Mouse (Mus musculus): ENCODE data around the gene Lat. TPM values are rescaled to one million over a fixed set of nuclear protein-coding genes. Genes with fewer than 3 reads are reported as not detected.
A peak's percentile ranks its signal among the peaks of the same experiment; 100 is the strongest.
"Not testable (repeated sequence)": the region's sequence is repeated elsewhere in the genome, so short reads cannot be mapped to it uniquely, and the experiment has no call there.

Lat gene
- 2.5 and 3.2 TPM in 2 replicates for polyA plus RNA-seq (2012; ENCODE audit: insufficient read depth, insufficient read length, missing spikeins)

DNA sequence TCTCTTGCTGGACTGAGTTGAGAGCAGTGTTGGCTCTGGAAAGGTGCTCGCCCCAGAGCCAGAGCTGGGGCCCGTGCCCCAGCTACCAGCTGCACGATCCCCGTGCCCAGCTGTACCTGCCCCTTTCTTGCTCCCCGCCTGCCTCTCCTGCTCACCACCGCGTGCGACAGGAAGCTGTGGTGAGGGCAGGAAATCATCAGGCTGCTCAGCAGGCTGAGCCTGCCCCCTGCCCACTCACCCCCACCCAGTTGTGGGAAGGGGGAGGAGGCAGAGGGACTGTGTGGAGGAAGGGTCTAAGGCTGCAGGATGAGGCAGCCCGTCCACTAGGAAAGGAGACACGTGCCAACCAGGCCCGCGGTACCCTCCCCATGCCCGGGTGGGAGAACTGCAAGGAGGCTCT is at the start of gene Lat:
Gene Lat (minus strand): TSS at position 178 of the 400 bp plus-strand sequence.
- TF ChIP-seq POLR2A (IDR thresholded peaks at IDR 0.05; ENCODE audit: borderline replicate concordance, low read depth, low read length) (no peak), CTCF (IDR thresholded peaks at IDR 0.05; ENCODE audit: low read depth, low read length) (no peak)
- H3K4me3 ChIP-seq (ENCODE audit: insufficient read depth, low read length), result no peak within 1 kb of the TSS
- no peak within 1 kb of the TSS for H3K27ac ChIP-seq (ENCODE audit: insufficient read depth, low read depth, low read length)
- peaks cover 2% of the 10 kb centered on the region for H3K4me1 ChIP-seq (ENCODE audit: control insufficient read depth, insufficient read depth, low read length)

DNA sequence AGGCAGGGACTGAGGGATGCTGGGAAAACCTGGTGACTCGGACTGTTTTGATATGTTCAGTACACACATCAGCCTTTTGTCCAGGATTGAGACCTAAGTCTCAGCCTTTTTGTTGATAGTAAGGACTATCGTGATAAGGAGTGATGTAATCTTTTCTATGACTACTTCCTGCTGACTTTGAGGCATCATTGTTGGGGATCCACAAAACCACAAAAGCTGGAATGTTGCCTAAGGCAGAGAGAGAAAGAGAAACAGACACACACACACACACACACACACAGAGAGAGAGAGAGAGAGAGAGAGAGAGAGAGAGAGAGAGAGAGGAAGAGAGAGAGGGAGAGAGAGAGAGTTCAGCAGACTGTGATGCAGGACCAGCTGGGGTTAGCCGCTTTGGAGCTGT is 49.1 kb upstream of the Lat start:
- TF ChIP-seq CTCF (IDR thresholded peaks at IDR 0.05; ENCODE audit: low read depth, low read length) (no peak), POLR2A (IDR thresholded peaks at IDR 0.05; ENCODE audit: borderline replicate concordance, low read depth, low read length) (no peak)
- Histone ChIP-seq H3K27ac (ENCODE audit: insufficient read depth, low read depth, low read length) (no peak overlapping the region), H3K4me3 (ENCODE audit: insufficient read depth, low read length) (no peak overlapping the region), H3K4me1 (ENCODE audit: control insufficient read depth, insufficient read depth, low read length) (peaks cover 3% of the 10 kb centered on the region; the same call in 1 of the 2 replicates)

DNA sequence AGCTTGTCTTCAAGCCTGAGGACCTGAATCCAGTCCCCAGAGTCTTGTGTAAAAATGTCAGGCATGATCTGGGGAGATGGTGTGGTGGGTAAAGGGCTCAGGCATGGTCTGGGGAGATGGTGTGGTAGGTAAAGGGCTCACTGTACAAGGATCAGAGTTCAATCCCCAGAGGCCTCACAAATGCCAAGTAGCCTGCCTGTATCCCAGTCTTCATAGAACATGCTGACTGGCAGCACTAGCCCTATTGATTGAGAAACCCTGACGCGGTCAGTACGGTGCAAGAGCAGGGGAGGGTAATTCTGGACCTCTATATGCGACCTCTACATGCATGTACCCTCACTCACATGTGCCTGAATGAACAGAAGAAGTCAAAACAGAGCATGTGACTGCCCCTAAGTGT is 48.2 kb upstream of the Lat start:
- Histone ChIP-seq H3K4me1 (ENCODE audit: control insufficient read depth, insufficient read depth, low read length) (peaks cover 3% of the 10 kb centered on the region; the same call in 1 of the 2 replicates), H3K27ac (ENCODE audit: insufficient read depth, low read depth, low read length) (no peak overlapping the region), H3K4me3 (ENCODE audit: insufficient read depth, low read length) (no peak overlapping the region)
- no peak for TF ChIP-seq POLR2A (IDR thresholded peaks at IDR 0.05; ENCODE audit: borderline replicate concordance, low read depth, low read length)
- no peak for TF ChIP-seq CTCF (IDR thresholded peaks at IDR 0.05; ENCODE audit: low read depth, low read length)

DNA sequence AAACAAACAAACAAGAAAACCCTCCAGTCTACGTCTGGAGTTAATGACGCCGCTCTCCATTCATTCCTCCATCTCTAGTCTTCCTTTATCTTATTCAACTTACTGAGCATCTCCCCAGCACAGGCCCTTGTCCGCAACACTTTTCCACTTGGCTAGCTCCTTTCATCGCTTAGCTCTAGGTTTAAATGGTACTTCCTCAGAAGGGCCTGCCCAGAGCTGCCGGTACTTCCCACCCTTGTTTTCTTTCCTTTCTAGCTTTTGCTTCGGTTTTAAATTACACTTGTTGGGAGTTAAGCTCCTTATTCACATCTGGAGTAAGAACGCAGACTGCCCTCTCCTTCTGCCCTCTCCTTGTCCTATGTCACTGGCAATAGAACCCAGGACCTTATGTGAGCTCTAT is 47.7 kb upstream of the Lat start:
- Histone ChIP-seq H3K4me1 (ENCODE audit: control insufficient read depth, insufficient read depth, low read length) (peaks cover 3% of the 10 kb centered on the region; the same call in 1 of the 2 replicates), H3K4me3 (ENCODE audit: insufficient read depth, low read length) (no peak overlapping the region), H3K27ac (ENCODE audit: insufficient read depth, low read depth, low read length) (no peak overlapping the region)
- no peak for TF ChIP-seq POLR2A (IDR thresholded peaks at IDR 0.05; ENCODE audit: borderline replicate concordance, low read depth, low read length)
- TF ChIP-seq CTCF (IDR thresholded peaks at IDR 0.05; ENCODE audit: low read depth, low read length), result no peak

DNA sequence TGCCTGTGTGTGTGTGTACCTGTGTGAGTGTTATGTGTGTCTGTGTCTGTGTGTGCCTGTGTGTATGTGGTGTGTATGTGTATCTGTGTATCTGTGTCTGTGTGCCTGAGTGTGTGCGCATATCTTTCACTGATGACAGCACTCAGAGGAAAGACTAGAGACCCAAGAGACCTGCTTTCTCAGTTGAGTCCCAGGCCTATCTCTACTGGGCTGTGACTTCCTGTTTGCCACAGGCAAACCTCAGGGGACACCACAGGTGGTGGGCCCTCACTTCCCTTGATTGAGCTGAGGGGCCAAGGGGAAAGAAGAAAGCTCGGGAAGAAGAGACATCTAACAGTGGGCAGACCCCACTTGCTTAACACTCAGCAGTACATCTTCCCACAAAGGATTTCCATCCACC is 47.2 kb upstream of the Lat start:
- no peak overlapping the region for H3K4me3 ChIP-seq (ENCODE audit: insufficient read depth, low read length)
- no peak overlapping the region for H3K27ac ChIP-seq (ENCODE audit: insufficient read depth, low read depth, low read length)
- no peak for TF ChIP-seq POLR2A (IDR thresholded peaks at IDR 0.05; ENCODE audit: borderline replicate concordance, low read depth, low read length)
- no peak for TF ChIP-seq CTCF (IDR thresholded peaks at IDR 0.05; ENCODE audit: low read depth, low read length)
- H3K4me1 ChIP-seq (ENCODE audit: control insufficient read depth, insufficient read depth, low read length), result peaks cover 3% of the 10 kb centered on the region; the same call in 1 of the 2 replicates

DNA sequence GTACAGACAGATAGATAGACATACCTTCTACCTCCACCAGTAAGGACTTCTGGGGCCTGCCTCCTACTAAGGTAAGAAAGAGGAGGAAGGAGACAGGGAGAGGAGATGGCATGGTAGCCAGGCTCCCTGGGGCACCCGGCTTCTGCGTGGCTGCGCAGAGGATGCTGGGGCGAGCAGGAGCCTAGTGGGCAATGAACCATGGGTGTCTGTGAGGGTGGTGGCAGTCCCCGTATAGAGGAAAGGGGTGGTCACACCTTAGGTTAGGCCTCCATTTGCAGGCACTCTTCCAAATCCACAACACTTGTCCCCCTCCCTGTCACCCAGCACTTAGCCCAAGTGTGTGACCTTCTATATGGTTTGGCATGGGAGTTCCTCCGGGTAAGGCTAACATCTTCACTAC is 45.4 kb upstream of the Lat start, which contains the start of gene Cd19:
Gene Cd19 (minus strand): TSS at position 165 of the 400 bp plus-strand sequence.
- Histone ChIP-seq H3K4me1 (ENCODE audit: control insufficient read depth, insufficient read depth, low read length) (peaks cover 3% of the 10 kb centered on the region; the same call in 1 of the 2 replicates), H3K4me3 (ENCODE audit: insufficient read depth, low read length) (no peak within 1 kb of the TSS), H3K27ac (ENCODE audit: insufficient read depth, low read depth, low read length) (no peak within 1 kb of the TSS)

DNA sequence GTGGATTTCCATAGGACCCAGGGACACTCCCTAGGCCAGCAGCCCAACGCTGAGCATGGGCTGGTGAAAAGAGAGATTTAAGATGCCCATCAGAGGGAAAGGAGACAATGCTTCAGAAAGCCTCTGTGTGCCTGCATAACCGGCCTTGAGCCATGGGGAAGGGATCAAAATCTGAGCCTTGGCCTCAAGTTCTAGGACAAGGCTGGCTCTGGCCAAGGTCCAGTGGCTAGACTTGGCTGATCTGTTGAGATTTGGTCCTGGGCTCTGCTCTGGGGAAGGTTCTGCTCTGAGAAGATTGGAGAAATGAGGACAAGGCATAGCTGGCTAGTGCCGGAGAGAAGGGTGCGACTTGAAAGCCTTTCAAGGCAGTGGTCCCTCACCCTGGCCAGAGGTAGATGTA is 41.7 kb upstream of the Lat start:
- no peak overlapping the region for H3K27ac ChIP-seq (ENCODE audit: insufficient read depth, low read depth, low read length)
- no peaks in the 10 kb centered on the region for H3K4me1 ChIP-seq (ENCODE audit: control insufficient read depth, insufficient read depth, low read length)
- no peak overlapping the region for H3K4me3 ChIP-seq (ENCODE audit: insufficient read depth, low read length)
- TF ChIP-seq POLR2A (IDR thresholded peaks at IDR 0.05; ENCODE audit: borderline replicate concordance, low read depth, low read length) (no peak), CTCF (IDR thresholded peaks at IDR 0.05; ENCODE audit: low read depth, low read length) (no peak)

More for the DNA sequence above, 45.4 kb upstream of the Lat start, which contains the start of gene Cd19:
- no peak for TF ChIP-seq POLR2A (IDR thresholded peaks at IDR 0.05; ENCODE audit: borderline replicate concordance, low read depth, low read length)
- TF ChIP-seq CTCF (IDR thresholded peaks at IDR 0.05; ENCODE audit: low read depth, low read length), result no peak

DNA sequence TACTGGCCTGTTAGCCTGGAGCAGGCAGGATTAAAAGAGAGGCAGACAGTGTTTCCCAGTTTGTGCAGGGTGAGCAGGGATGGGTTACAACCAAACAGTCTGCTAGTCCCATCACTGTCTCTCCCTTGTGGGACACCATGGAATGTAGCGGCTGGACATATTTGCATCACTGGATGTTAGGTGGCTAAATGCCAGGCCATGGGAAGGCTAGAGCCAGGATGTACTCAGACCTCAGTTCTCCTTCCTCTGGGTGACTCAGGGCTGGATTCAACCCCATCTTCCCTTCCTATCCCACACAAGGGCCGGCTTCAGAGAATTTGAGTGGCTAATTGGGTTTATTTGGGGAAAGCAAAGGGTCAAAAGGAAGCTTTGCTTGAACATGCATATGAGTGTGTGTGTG is 39.3 kb upstream of the Lat start:
- Histone ChIP-seq H3K4me1 (ENCODE audit: control insufficient read depth, insufficient read depth, low read length) (no peaks in the 10 kb centered on the region), H3K4me3 (ENCODE audit: insufficient read depth, low read length) (no peak overlapping the region), H3K27ac (ENCODE audit: insufficient read depth, low read depth, low read length) (no peak overlapping the region)
- TF ChIP-seq CTCF (IDR thresholded peaks at IDR 0.05; ENCODE audit: low read depth, low read length) (no peak), POLR2A (IDR thresholded peaks at IDR 0.05; ENCODE audit: borderline replicate concordance, low read depth, low read length) (no peak)

DNA sequence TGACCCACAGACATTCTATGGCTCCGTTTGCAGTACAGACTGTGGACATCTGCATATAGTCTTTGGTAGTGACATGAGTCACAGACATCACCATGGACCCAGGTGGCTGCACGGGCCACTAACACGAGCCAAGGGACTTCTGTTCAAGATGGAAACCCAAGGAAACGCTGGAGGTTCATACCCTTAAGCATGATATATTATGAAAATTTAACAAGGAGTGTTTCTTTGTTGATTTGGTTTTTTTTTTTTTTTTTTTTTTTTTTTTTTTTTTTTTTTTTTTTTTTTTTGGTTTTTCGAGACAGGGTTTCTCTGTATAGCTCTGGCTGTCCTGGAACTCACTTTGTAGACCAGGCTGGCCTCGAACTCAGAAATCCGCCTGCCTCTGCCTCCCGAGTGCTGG is 33.1 kb upstream of the Lat start:
- H3K4me3 ChIP-seq (ENCODE audit: insufficient read depth, low read length); H3K27ac ChIP-seq (ENCODE audit: insufficient read depth, low read depth, low read length); H3K4me1 ChIP-seq (ENCODE audit: control insufficient read depth, insufficient read depth, low read length): not testable (repeated sequence)

DNA sequence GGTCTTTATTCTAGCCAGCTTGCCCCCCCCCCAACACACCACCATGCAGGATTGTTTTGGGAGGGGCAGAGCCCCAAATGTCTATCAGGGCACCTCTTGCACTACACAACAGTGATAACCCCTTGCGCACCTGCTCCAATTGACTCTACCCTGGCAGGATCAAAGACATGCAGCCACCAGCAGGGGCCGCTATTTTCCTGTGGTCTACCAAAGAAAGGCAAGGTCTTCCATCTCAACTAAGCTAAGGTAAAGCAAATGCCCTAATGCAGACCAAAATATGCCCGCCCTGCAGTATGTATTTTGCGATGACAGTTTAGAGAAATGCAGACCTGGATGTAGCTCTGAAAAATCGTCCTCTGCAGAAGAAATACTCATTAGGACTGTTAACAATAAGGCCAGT is 30.2 kb upstream of the Lat start:
- Histone ChIP-seq H3K27ac (ENCODE audit: insufficient read depth, low read depth, low read length) (no peak overlapping the region), H3K4me1 (ENCODE audit: control insufficient read depth, insufficient read depth, low read length) (peaks cover 3% of the 10 kb centered on the region), H3K4me3 (ENCODE audit: insufficient read depth, low read length) (no peak overlapping the region)
- TF ChIP-seq POLR2A (IDR thresholded peaks at IDR 0.05; ENCODE audit: borderline replicate concordance, low read depth, low read length) (no peak), CTCF (IDR thresholded peaks at IDR 0.05; ENCODE audit: low read depth, low read length) (peak; percentile 90)

DNA sequence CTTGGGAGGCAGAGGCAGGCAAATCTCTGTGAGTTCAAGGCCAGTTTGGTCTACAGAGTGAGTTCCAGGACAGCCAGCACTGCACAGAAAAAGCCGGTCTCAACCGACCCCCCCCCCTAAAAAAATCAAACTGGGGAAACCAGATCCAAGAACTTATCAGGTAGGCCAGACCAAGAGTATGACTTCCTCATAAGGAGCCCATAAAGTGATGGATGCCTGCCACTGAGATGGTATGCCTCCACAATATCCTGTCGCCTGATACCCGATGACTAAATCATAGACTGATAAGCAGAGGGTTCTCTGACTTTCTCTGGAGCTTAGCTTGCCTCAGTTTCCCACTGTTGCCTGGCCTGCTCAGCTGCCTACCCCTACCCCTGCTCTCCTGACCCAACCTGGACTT is 28.5 kb upstream of the Lat start:
- H3K4me3 ChIP-seq (ENCODE audit: insufficient read depth, low read length), result no peak overlapping the region
- no peak for TF ChIP-seq POLR2A (IDR thresholded peaks at IDR 0.05; ENCODE audit: borderline replicate concordance, low read depth, low read length)
- TF ChIP-seq CTCF (IDR thresholded peaks at IDR 0.05; ENCODE audit: low read depth, low read length), result no peak
- no peak overlapping the region for H3K27ac ChIP-seq (ENCODE audit: insufficient read depth, low read depth, low read length)
- H3K4me1 ChIP-seq (ENCODE audit: control insufficient read depth, insufficient read depth, low read length), result peaks cover 3% of the 10 kb centered on the region

All from bone marrow macrophage, adult 2 months (primary cell).